Mouse (Mus musculus): ENCODE data around the gene Gm29289.
"Not testable (repeated sequence)": the region's sequence is repeated elsewhere in the genome, so short reads cannot be mapped to it uniquely, and the experiment has no call there.

The Gm29289 gene

GRCm38 (mm10) chrY:2932282-2932681 is at the start of gene Gm29289:
Gene Gm29289 (plus strand): TSS chrY:2932582.
- DNase-seq: not testable (repeated sequence)

- not testable (repeated sequence) for DNase-seq
Measured at GRCm38 (mm10) chrY:2900689-2901088, 31.7 kb upstream of the Gm29289 start, which contains the start of gene Gm10352. Gene Gm10352 (plus strand): TSS chrY:2900989.

All from cerebellum, postnatal 14 days (tissue).